Mouse (Mus musculus): Measurements from ENCODE around the gene Slc19a1.

The Slc19a1 gene

GRCm38 (mm10) chr10:77033323-77034025 is 1.4 kb downstream of the Slc19a1 start:
- DNase-seq = peak; percentile 42

- no peak for DNase-seq
Observed at GRCm38 (mm10) chr10:77035487-77035886, 3.4 kb downstream of the Slc19a1 start.

GRCm38 (mm10) chr10:77038579-77039174 is 6.6 kb downstream of the Slc19a1 start:
- no peak for DNase-seq

- no peak for DNase-seq
Observed at GRCm38 (mm10) chr10:77048196-77048595, 16.2 kb downstream of the Slc19a1 start.

- no peak for DNase-seq
Observed at GRCm38 (mm10) chr10:77048606-77049005, 16.6 kb downstream of the Slc19a1 start.

GRCm38 (mm10) chr10:77056768-77057167 is 24.7 kb downstream of the Slc19a1 start:
- no peak for DNase-seq

GRCm38 (mm10) chr10:77061426-77061825 is 29.4 kb downstream of the Slc19a1 start:
- DNase-seq = no peak

GRCm38 (mm10) chr10:77062393-77063010 is 30.5 kb downstream of the Slc19a1 start:
- no peak for DNase-seq

- no peak for DNase-seq
Observed at GRCm38 (mm10) chr10:77064239-77064638, 32.2 kb downstream of the Slc19a1 start.

GRCm38 (mm10) chr10:77064659-77065058 is 32.6 kb downstream of the Slc19a1 start:
- no peak for DNase-seq

GRCm38 (mm10) chr10:77068469-77068868 is 36.4 kb downstream of the Slc19a1 start:
- no peak for DNase-seq

- DNase-seq = peak; percentile 74
Observed at GRCm38 (mm10) chr10:77070072-77070471, 38.0 kb downstream of the Slc19a1 start.

GRCm38 (mm10) chr10:77074276-77074974 is 42.4 kb downstream of the Slc19a1 start:
- DNase-seq = no peak

GRCm38 (mm10) chr10:77078456-77078855 is 46.4 kb downstream of the Slc19a1 start:
- no peak for DNase-seq

- DNase-seq = no peak
Observed at GRCm38 (mm10) chr10:77078961-77079360, 46.9 kb downstream of the Slc19a1 start.

- DNase-seq = peak; percentile 82
Observed at GRCm38 (mm10) chr10:77082453-77082852, 50.4 kb downstream of the Slc19a1 start.

GRCm38 (mm10) chr10:77082921-77083320 is 50.9 kb downstream of the Slc19a1 start:
- no peak for DNase-seq

- DNase-seq = no peak
Observed at GRCm38 (mm10) chr10:77084568-77084967, 52.5 kb downstream of the Slc19a1 start.

- DNase-seq = no peak
Observed at GRCm38 (mm10) chr10:77089336-77089735, 57.3 kb downstream of the Slc19a1 start.

GRCm38 (mm10) chr10:77090063-77090462 is 58.0 kb downstream of the Slc19a1 start:
- DNase-seq = no peak

- no peak for DNase-seq
Observed at GRCm38 (mm10) chr10:77091538-77092097, 59.6 kb downstream of the Slc19a1 start.

GRCm38 (mm10) chr10:77093817-77094216 is 61.8 kb downstream of the Slc19a1 start:
- no peak for DNase-seq

- no peak for DNase-seq
Observed at GRCm38 (mm10) chr10:77095666-77096065, 63.6 kb downstream of the Slc19a1 start.
